Mouse (Mus musculus) midbrain, postnatal 0 days (tissue): ENCODE results near the gene Pdcd2. TPM values are rescaled to one million over a fixed set of nuclear protein-coding genes. Genes with fewer than 3 reads are reported as not detected.
A peak's percentile ranks its signal among the peaks of the same experiment; 100 is the strongest.

Experiments
- ATAC-seq: fragments of 200-750 bp; cut with Nextera tagmentation; 2 replicates; pipeline ENCODE4 v1.8.0; 2017; ENCODE audit warnings: moderate number of reproducible peaks, mild to moderate bottlenecking, moderate TSS enrichment, moderate library complexity; ENCODE audit not compliant: low FRiP score
- DNase-seq: peaks from one replicate; pipeline ENCODE4 v3.0.0-alpha.2; 2015; ENCODE audit warnings: low spot score
- H3K27ac ChIP-seq: fragments of 300-500 bp; sonication (generic); 2 replicates; pipeline ENCODE4 v1.5.1; 2014; ENCODE audit warnings: low read depth, mild to moderate bottlenecking, low read length, mixed read lengths
- H3K27me3 ChIP-seq: fragments of 300-500 bp; sonication (generic); 2 replicates; pipeline ENCODE4 v1.6.1; 2014; ENCODE audit warnings: low read length, control low read depth, mixed read lengths; ENCODE audit not compliant: insufficient read depth
- H3K36me3 ChIP-seq: fragments of 300-500 bp; sonication (generic); 2 replicates; pipeline ENCODE4 v1.6.1; 2014; ENCODE audit warnings: low read length, control low read depth, mixed read lengths; ENCODE audit not compliant: insufficient read depth
- H3K4me1 ChIP-seq: fragments of 300-500 bp; sonication (generic); 2 replicates; pipeline ENCODE4 v1.6.1; 2014; ENCODE audit warnings: mild to moderate bottlenecking, control low read depth, antibody characterized with exemption, low read length, mixed read lengths; ENCODE audit not compliant: insufficient read depth
- H3K4me2 ChIP-seq: fragments of 300-500 bp; sonication (generic); 2 replicates; pipeline ENCODE4 v1.6.1; 2014; ENCODE audit warnings: low read depth, mild to moderate bottlenecking, low read length, mixed read lengths; ENCODE audit not compliant: poor library complexity, severe bottlenecking
- H3K4me3 ChIP-seq: fragments of 300-500 bp; sonication (generic); 2 replicates; pipeline ENCODE4 v1.5.1; 2014; ENCODE audit warnings: low read depth, mild to moderate bottlenecking, low read length, moderate library complexity
- H3K9ac ChIP-seq: fragments of 300-500 bp; sonication (generic); replicated peaks from 2 replicates; pipeline ENCODE4 v1.6.1; 2014; ENCODE audit warnings: mild to moderate bottlenecking, low read length, moderate library complexity, mixed read lengths; ENCODE audit not compliant: poor library complexity, severe bottlenecking
- H3K9me3 ChIP-seq: fragments of 300-500 bp; sonication (generic); 2 replicates; pipeline ENCODE4 v1.6.1; 2016; ENCODE audit warnings: low read length, control low read depth
- CTCF ChIP-seq: IDR thresholded peaks from 2 replicates; pipeline ENCODE4 v1.5.1; 2016; ENCODE audit warnings: antibody characterized with exemption, mild to moderate bottlenecking
- WGBS: fragments of 180-500 bp; shearing (Covaris S2); extraction: QIAGEN DNeasy Blood & Tissue Kit; methylation state at CpG from one replicate; pipeline ENCODE4 v1.1.7; 2014; 5-methylcytosine and 5-hydroxymethylcytosine counted together
- polyA plus RNA-seq: library from polyadenylated mRNA; unstranded; fragments of >200 nt; fragmentation: Nextera tagmentation; extraction: Ambion mirVana; gene quantifications from 2 replicates; pipeline ENCODE4 v1.2.1, GENCODE M21; 2015
- total RNA-seq: library from RNA; depleted of rRNA; stranded (reverse); fragments of >200 nt; gene quantifications from 2 replicates; pipeline ENCODE4 v1.2.3, GENCODE M21; 2014

Gene Pdcd2
- total and polyA plus RNA-seq, 2 experiments from 2014 or later: 48.9 to 49.9 TPM

- ATAC-seq: no peak
- Histone ChIP-seq H3K4me3 (peak overlapping the region; percentile 47), H3K4me2 (peak overlapping the region; percentile 98), H3K9me3 (no peaks in the 10 kb centered on the region), H3K4me1 (no peaks in the 10 kb centered on the region), H3K27ac (no peak overlapping the region), H3K27me3 (no peaks in the 10 kb centered on the region), H3K9ac (0 out of 2 replicates have a peak overlapping the region, but pooled peaks have one; percentile 39), H3K36me3 (no peaks in the 10 kb centered on the region)
- 18% methylated on average over 8 of the region's 8 CpGs for WGBS
- no peak for DNase-seq
- no peak for TF ChIP-seq CTCF
Observed at GRCm38 (mm10) chr17:15535943-15536342, 8.8 kb upstream of the Pdcd2 start.

- DNase-seq: no peak
- no peaks in the 10 kb centered on the region for H3K27me3 ChIP-seq
- ATAC-seq: no peak
- H3K4me1 ChIP-seq: no peaks in the 10 kb centered on the region
- H3K4me3 ChIP-seq: no peak overlapping the region
- WGBS: 72% methylated on average over 11 of the region's 11 CpGs
- H3K9ac ChIP-seq: no peak overlapping the region
- H3K27ac ChIP-seq: no peak overlapping the region
- no peaks in the 10 kb centered on the region for H3K9me3 ChIP-seq
- H3K36me3 ChIP-seq: no peaks in the 10 kb centered on the region
- no peak for TF ChIP-seq CTCF
- H3K4me2 ChIP-seq: no peak overlapping the region
Observed at GRCm38 (mm10) chr17:15535162-15535800, 8.2 kb upstream of the Pdcd2 start.

GRCm38 (mm10) chr17:15530141-15530540 lies 3.0 kb upstream of the Pdcd2 start:
- DNase-seq (peak; percentile 74), ATAC-seq (no peak)
- peak; percentile 72 for TF ChIP-seq CTCF
- Histone ChIP-seq H3K4me1 (peaks cover 4% of the 10 kb centered on the region; the same call in 1 of the 2 replicates), H3K9me3 (no peaks in the 10 kb centered on the region), H3K4me2 (no peak overlapping the region), H3K36me3 (no peaks in the 10 kb centered on the region), H3K9ac (no peak overlapping the region), H3K27me3 (no peaks in the 10 kb centered on the region), H3K4me3 (no peak overlapping the region), H3K27ac (no peak overlapping the region)
- 0% methylated on average over 5 of the region's 5 CpGs for WGBS

- peaks cover 4% of the 10 kb centered on the region; the same call in 1 of the 2 replicates for H3K4me1 ChIP-seq
- no peak for DNase-seq
- no peak overlapping the region for H3K4me2 ChIP-seq
- no peaks in the 10 kb centered on the region for H3K27me3 ChIP-seq
- no peak overlapping the region for H3K4me3 ChIP-seq
- no peak overlapping the region for H3K27ac ChIP-seq
- H3K9ac ChIP-seq: no peak overlapping the region
- 86% methylated on average over 2 of the region's 2 CpGs for WGBS
- TF ChIP-seq CTCF: no peak
- H3K36me3 ChIP-seq: peaks cover 6% of the 10 kb centered on the region; the same call in 1 of the 2 replicates
- no peak for ATAC-seq
- no peaks in the 10 kb centered on the region for H3K9me3 ChIP-seq
Observed at GRCm38 (mm10) chr17:15528887-15529286, 1.8 kb upstream of the Pdcd2 start.

- Histone ChIP-seq H3K4me3 (peak overlapping the region; percentile 88), H3K4me2 (peak overlapping the region; percentile 80), H3K9me3 (no peaks in the 10 kb centered on the region), H3K36me3 (peaks cover 6% of the 10 kb centered on the region; the same call in 1 of the 2 replicates), H3K27ac (no peak overlapping the region), H3K9ac (peak overlapping the region; percentile 79; the same call in 1 of the 2 replicates), H3K4me1 (peaks cover 4% of the 10 kb centered on the region; the same call in 1 of the 2 replicates), H3K27me3 (no peaks in the 10 kb centered on the region)
- WGBS: 57% methylated on average over 3 of the region's 3 CpGs
- ATAC-seq: no peak
- no peak for TF ChIP-seq CTCF
- DNase-seq: no peak
Observed at GRCm38 (mm10) chr17:15527811-15528136, 673 bp upstream of the Pdcd2 start.

GRCm38 (mm10) chr17:15526304-15526703 lies 797 bp downstream of the Pdcd2 start:
- no peak for ATAC-seq
- Histone ChIP-seq H3K27me3 (no peaks in the 10 kb centered on the region), H3K36me3 (peaks cover 18% of the 10 kb centered on the region; the same call in 1 of the 2 replicates), H3K9ac (peak overlapping the region; percentile 79; the same call in 1 of the 2 replicates), H3K27ac (no peak overlapping the region; the same call in 1 of the 2 replicates), H3K9me3 (no peaks in the 10 kb centered on the region), H3K4me2 (peak overlapping the region; percentile 80), H3K4me3 (peak overlapping the region; percentile 88), H3K4me1 (peaks cover 4% of the 10 kb centered on the region; the same call in 1 of the 2 replicates)
- DNase-seq: no peak
- TF ChIP-seq CTCF: no peak
- 8% methylated on average over 10 of the region's 10 CpGs for WGBS
